Mouse (Mus musculus): ENCODE data around the gene Ube2b.

DNA sequence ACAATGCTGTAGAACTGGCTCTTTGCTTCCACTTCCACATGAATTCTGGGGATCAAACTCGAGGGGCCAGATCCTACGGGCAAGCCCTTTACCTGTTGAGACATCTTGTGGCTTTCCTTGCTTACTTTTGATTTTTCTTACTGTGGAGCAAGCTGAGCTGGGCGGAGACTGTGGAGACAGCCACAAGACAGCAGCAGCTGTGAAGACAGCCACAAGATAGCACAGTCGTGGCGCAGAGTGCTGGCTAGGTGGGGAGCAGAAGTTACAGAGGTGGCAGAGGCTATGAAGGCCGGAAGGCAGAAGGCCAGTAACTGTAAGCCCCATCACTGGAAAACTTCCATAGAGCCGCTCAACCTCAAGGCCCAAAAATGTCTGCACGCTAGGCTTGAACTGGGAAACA lies 38.8 kb downstream of the Ube2b start:
- TF ChIP-seq EP300 (optimal IDR thresholded peaks at IDR 0.05) = no peak
- no peak for TF ChIP-seq CTCF (IDR thresholded peaks at IDR 0.05; ENCODE audit: low read depth)

Measured in stomach, postnatal 0 days (tissue).